Mouse (Mus musculus): Measurements from ENCODE around the gene Sfxn3. TPM values are rescaled to one million over a fixed set of nuclear protein-coding genes. Genes with fewer than 3 reads are reported as not detected.
A peak's percentile ranks its signal among the peaks of the same experiment; 100 is the strongest.

The Sfxn3 gene
- polyA plus RNA-seq, 1 experiment from 2014 or later = 34.5 TPM

- H3K9me3 ChIP-seq (ENCODE audit: control insufficient read depth, low read depth, low read length) = no peaks in the 10 kb centered on the region
- H3K4me2 ChIP-seq (replicated peaks; ENCODE audit: low read depth, low read length) = peak overlapping the region; percentile 91
- no peaks in the 10 kb centered on the region for H3K27me3 ChIP-seq (ENCODE audit: control insufficient read depth, insufficient read depth, low read length)
- H3K4me1 ChIP-seq (ENCODE audit: control insufficient read depth, insufficient read depth, low read length) = peaks cover 34% of the 10 kb centered on the region
- no peak for ATAC-seq (ENCODE audit: insufficient number of reproducible peaks, insufficient read depth, low FRiP score, low read depth)
- H3K36me3 ChIP-seq (ENCODE audit: control insufficient read depth, insufficient read depth, low read length) = peaks cover 11% of the 10 kb centered on the region
- H3K4me3 ChIP-seq (ENCODE audit: low read depth, low read length) = peak overlapping the region; percentile 87
- H3K9ac ChIP-seq (replicated peaks; ENCODE audit: low read depth, low read length) = peak overlapping the region; percentile 28
- peak overlapping the region; percentile 99 for H3K27ac ChIP-seq (ENCODE audit: low read length)
- under 1% methylated on average over 34 of the region's 34 CpGs for WGBS
Observed at GRCm38 (mm10) chr19:45015518-45016281, 31.6 kb upstream of the Sfxn3 start.

GRCm38 (mm10) chr19:45016341-45017215, 30.7 kb upstream of the Sfxn3 start:
- H3K4me2 ChIP-seq (replicated peaks; ENCODE audit: low read depth, low read length) = peak overlapping the region; percentile 91
- H3K27ac ChIP-seq (ENCODE audit: low read length) = peak overlapping the region; percentile 99
- peak overlapping the region; percentile 28 for H3K9ac ChIP-seq (replicated peaks; ENCODE audit: low read depth, low read length)
- H3K9me3 ChIP-seq (ENCODE audit: control insufficient read depth, low read depth, low read length) = no peaks in the 10 kb centered on the region
- peaks cover 43% of the 10 kb centered on the region for H3K4me1 ChIP-seq (ENCODE audit: control insufficient read depth, insufficient read depth, low read length)
- H3K4me3 ChIP-seq (ENCODE audit: low read depth, low read length) = peak overlapping the region; percentile 87
- peaks cover 7% of the 10 kb centered on the region; the same call in 1 of the 2 replicates for H3K36me3 ChIP-seq (ENCODE audit: control insufficient read depth, insufficient read depth, low read length)
- under 1% methylated on average over 17 of the region's 18 CpGs for WGBS
- peak; percentile 20; the same call in 1 of the 2 replicates for ATAC-seq (ENCODE audit: insufficient number of reproducible peaks, insufficient read depth, low FRiP score, low read depth)
- H3K27me3 ChIP-seq (ENCODE audit: control insufficient read depth, insufficient read depth, low read length) = no peaks in the 10 kb centered on the region

- Histone ChIP-seq H3K9ac (replicated peaks; ENCODE audit: low read depth, low read length) (peak overlapping the region; percentile 76; the same call in 1 of the 2 replicates), H3K9me3 (ENCODE audit: control insufficient read depth, low read depth, low read length) (no peaks in the 10 kb centered on the region), H3K4me1 (ENCODE audit: control insufficient read depth, insufficient read depth, low read length) (peaks cover 47% of the 10 kb centered on the region), H3K36me3 (ENCODE audit: control insufficient read depth, insufficient read depth, low read length) (peaks cover 9% of the 10 kb centered on the region; the same call in 1 of the 2 replicates), H3K27me3 (ENCODE audit: control insufficient read depth, insufficient read depth, low read length) (no peaks in the 10 kb centered on the region), H3K4me3 (ENCODE audit: low read depth, low read length) (peak overlapping the region; percentile 87), H3K27ac (ENCODE audit: low read length) (peak overlapping the region; percentile 99), H3K4me2 (replicated peaks; ENCODE audit: low read depth, low read length) (peak overlapping the region; percentile 91)
- WGBS = 0% methylated on average over 21 of the region's 27 CpGs
- ATAC-seq (ENCODE audit: insufficient number of reproducible peaks, insufficient read depth, low FRiP score, low read depth) = peak; percentile 47
Observed at GRCm38 (mm10) chr19:45017216-45017771, 30.0 kb upstream of the Sfxn3 start.

GRCm38 (mm10) chr19:45017909-45018308, 29.4 kb upstream of the Sfxn3 start:
- H3K4me1 ChIP-seq (ENCODE audit: control insufficient read depth, insufficient read depth, low read length) = peaks cover 47% of the 10 kb centered on the region
- H3K36me3 ChIP-seq (ENCODE audit: control insufficient read depth, insufficient read depth, low read length) = peaks cover 14% of the 10 kb centered on the region; the same call in 1 of the 2 replicates
- H3K4me3 ChIP-seq (ENCODE audit: low read depth, low read length) = peak overlapping the region; percentile 87
- H3K9me3 ChIP-seq (ENCODE audit: control insufficient read depth, low read depth, low read length) = no peaks in the 10 kb centered on the region
- H3K27ac ChIP-seq (ENCODE audit: low read length) = peak overlapping the region; percentile 99
- H3K4me2 ChIP-seq (replicated peaks; ENCODE audit: low read depth, low read length) = peak overlapping the region; percentile 91
- H3K9ac ChIP-seq (replicated peaks; ENCODE audit: low read depth, low read length) = peak overlapping the region; percentile 76
- H3K27me3 ChIP-seq (ENCODE audit: control insufficient read depth, insufficient read depth, low read length) = no peaks in the 10 kb centered on the region
- peak; percentile 69 for ATAC-seq (ENCODE audit: insufficient number of reproducible peaks, insufficient read depth, low FRiP score, low read depth)
- WGBS = under 1% methylated on average over 48 of the region's 48 CpGs

- H3K9ac ChIP-seq (replicated peaks; ENCODE audit: low read depth, low read length) = peak overlapping the region; percentile 76
- 0% methylated on average over 13 of the region's 13 CpGs for WGBS
- H3K4me1 ChIP-seq (ENCODE audit: control insufficient read depth, insufficient read depth, low read length) = peaks cover 47% of the 10 kb centered on the region
- no peaks in the 10 kb centered on the region for H3K27me3 ChIP-seq (ENCODE audit: control insufficient read depth, insufficient read depth, low read length)
- no peak for ATAC-seq (ENCODE audit: insufficient number of reproducible peaks, insufficient read depth, low FRiP score, low read depth)
- peak overlapping the region; percentile 87 for H3K4me3 ChIP-seq (ENCODE audit: low read depth, low read length)
- no peaks in the 10 kb centered on the region for H3K9me3 ChIP-seq (ENCODE audit: control insufficient read depth, low read depth, low read length)
- peak overlapping the region; percentile 91 for H3K4me2 ChIP-seq (replicated peaks; ENCODE audit: low read depth, low read length)
- H3K27ac ChIP-seq (ENCODE audit: low read length) = peak overlapping the region; percentile 99
- peaks cover 15% of the 10 kb centered on the region; the same call in 1 of the 2 replicates for H3K36me3 ChIP-seq (ENCODE audit: control insufficient read depth, insufficient read depth, low read length)
Observed at GRCm38 (mm10) chr19:45018351-45018831, 28.9 kb upstream of the Sfxn3 start.

GRCm38 (mm10) chr19:45020348-45020747, 27.0 kb upstream of the Sfxn3 start:
- ATAC-seq (ENCODE audit: insufficient number of reproducible peaks, insufficient read depth, low FRiP score, low read depth) = no peak
- Histone ChIP-seq H3K36me3 (ENCODE audit: control insufficient read depth, insufficient read depth, low read length) (peaks cover 28% of the 10 kb centered on the region), H3K9ac (replicated peaks; ENCODE audit: low read depth, low read length) (no peak overlapping the region), H3K4me1 (ENCODE audit: control insufficient read depth, insufficient read depth, low read length) (peaks cover 37% of the 10 kb centered on the region), H3K27me3 (ENCODE audit: control insufficient read depth, insufficient read depth, low read length) (no peaks in the 10 kb centered on the region), H3K27ac (ENCODE audit: low read length) (no peak overlapping the region), H3K4me2 (replicated peaks; ENCODE audit: low read depth, low read length) (peak overlapping the region; percentile 10; the same call in 1 of the 2 replicates), H3K9me3 (ENCODE audit: control insufficient read depth, low read depth, low read length) (no peaks in the 10 kb centered on the region), H3K4me3 (ENCODE audit: low read depth, low read length) (no peak overlapping the region)
- 55% methylated on average over 6 of the region's 6 CpGs for WGBS

- H3K27ac ChIP-seq (ENCODE audit: low read length) = no peak overlapping the region
- H3K4me2 ChIP-seq (replicated peaks; ENCODE audit: low read depth, low read length) = no peak overlapping the region
- peaks cover 37% of the 10 kb centered on the region for H3K4me1 ChIP-seq (ENCODE audit: control insufficient read depth, insufficient read depth, low read length)
- no peak for ATAC-seq (ENCODE audit: insufficient number of reproducible peaks, insufficient read depth, low FRiP score, low read depth)
- H3K9ac ChIP-seq (replicated peaks; ENCODE audit: low read depth, low read length) = no peak overlapping the region
- peaks cover 38% of the 10 kb centered on the region for H3K36me3 ChIP-seq (ENCODE audit: control insufficient read depth, insufficient read depth, low read length)
- 90% methylated on average over 15 of the region's 15 CpGs for WGBS
- H3K9me3 ChIP-seq (ENCODE audit: control insufficient read depth, low read depth, low read length) = no peaks in the 10 kb centered on the region
- no peak overlapping the region for H3K4me3 ChIP-seq (ENCODE audit: low read depth, low read length)
- H3K27me3 ChIP-seq (ENCODE audit: control insufficient read depth, insufficient read depth, low read length) = no peaks in the 10 kb centered on the region
Observed at GRCm38 (mm10) chr19:45021362-45021761, 25.9 kb upstream of the Sfxn3 start.

- H3K9me3 ChIP-seq (ENCODE audit: control insufficient read depth, low read depth, low read length) = no peaks in the 10 kb centered on the region
- no peak; the same call in 1 of the 2 replicates for ATAC-seq (ENCODE audit: insufficient number of reproducible peaks, insufficient read depth, low FRiP score, low read depth)
- peaks cover 56% of the 10 kb centered on the region for H3K36me3 ChIP-seq (ENCODE audit: control insufficient read depth, insufficient read depth, low read length)
- no peak overlapping the region for H3K9ac ChIP-seq (replicated peaks; ENCODE audit: low read depth, low read length)
- 84% methylated on average over 11 of the region's 11 CpGs for WGBS
- H3K27me3 ChIP-seq (ENCODE audit: control insufficient read depth, insufficient read depth, low read length) = no peaks in the 10 kb centered on the region
- H3K4me2 ChIP-seq (replicated peaks; ENCODE audit: low read depth, low read length) = no peak overlapping the region
- no peak overlapping the region for H3K27ac ChIP-seq (ENCODE audit: low read length)
- H3K4me1 ChIP-seq (ENCODE audit: control insufficient read depth, insufficient read depth, low read length) = peaks cover 30% of the 10 kb centered on the region
- no peak overlapping the region for H3K4me3 ChIP-seq (ENCODE audit: low read depth, low read length)
Observed at GRCm38 (mm10) chr19:45023993-45024392, 23.3 kb upstream of the Sfxn3 start.

Measured in stomach, embryonic 14.5 days (tissue).